Mouse (Mus musculus) megakaryocyte, embryonic 14.5 days (primary cell): Measurements from ENCODE around the gene Ddx25. TPM values are rescaled to one million over a fixed set of nuclear protein-coding genes. Genes with fewer than 3 reads are reported as not detected.

Source experiments
- H3K27me3 ChIP-seq: replicated peaks from 2 replicates; pipeline ENCODE3; 2012; ENCODE audit warnings: inconsistent platforms
- H3K36me3 ChIP-seq: replicated peaks from 2 replicates; pipeline ENCODE3; 2012; ENCODE audit warnings: low read length, inconsistent platforms, mixed read lengths
- H3K4me1 ChIP-seq: 2 replicates; pipeline ENCODE4 v1.6.1; 2012; ENCODE audit warnings: inconsistent platforms
- H3K4me3 ChIP-seq: replicated peaks from 2 replicates; pipeline ENCODE3; 2012; ENCODE audit warnings: moderate library complexity, mild to moderate bottlenecking, inconsistent platforms
- H3K9me3 ChIP-seq: 2 replicates; pipeline ENCODE4 v1.6.1; 2012; ENCODE audit warnings: inconsistent platforms
- FLI1 ChIP-seq: IDR thresholded peaks from 2 replicates; pipeline ENCODE4 v1.6.1; 2012; ENCODE audit warnings: low read length, inconsistent platforms, mixed read lengths
- GATA1 ChIP-seq: IDR thresholded peaks from 3 replicates; pipeline ENCODE4 v1.6.1; 2012; ENCODE audit warnings: mixed read lengths, low read length, inconsistent platforms, borderline replicate concordance
- polyA plus RNA-seq: library from polyadenylated mRNA; stranded (reverse); fragments of >175 nt; gene quantifications from 2 replicates; pipeline ENCODE4 v1.2.3, GENCODE M21; 2012; ENCODE audit warnings: low replicate concordance; ENCODE audit not compliant: insufficient read depth

Gene Ddx25
- polyA plus RNA-seq, 1 experiment, result not detected

DNA sequence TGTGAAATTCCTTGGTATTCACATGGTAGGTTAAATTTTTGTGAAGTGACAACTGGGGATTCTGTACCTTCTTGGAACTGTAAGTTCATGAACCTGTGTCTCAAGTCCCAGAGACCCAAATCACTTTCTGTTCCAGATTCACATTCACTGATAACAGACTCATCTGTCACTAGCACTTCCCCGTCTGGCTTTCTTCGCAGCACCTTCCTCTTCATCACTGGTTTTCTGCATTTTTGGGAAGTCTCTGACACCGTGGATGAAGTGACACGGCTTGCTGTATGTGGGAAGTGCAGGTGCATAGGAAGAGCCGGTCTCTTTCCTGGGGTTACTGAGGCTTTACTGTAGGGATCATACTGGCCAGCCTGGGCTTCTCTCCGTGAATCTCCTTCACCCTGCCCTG is 3.3 kb upstream of the Ddx25 start:
- TF ChIP-seq GATA1 (no peak), FLI1 (no peak)
- Histone ChIP-seq H3K4me3 (no peak overlapping the region), H3K4me1 (peaks cover 35% of the 10 kb centered on the region), H3K27me3 (peaks cover 21% of the 10 kb centered on the region), H3K36me3 (peaks cover 40% of the 10 kb centered on the region), H3K9me3 (0 out of 2 replicates have a peak, but pooled peaks cover 2% of the 10 kb centered on the region)

GRCm38 (mm10) chr9:35561076-35561475 is 2.7 kb upstream of the Ddx25 start:
- Histone ChIP-seq H3K27me3 (peaks cover 24% of the 10 kb centered on the region), H3K9me3 (0 out of 2 replicates have a peak, but pooled peaks cover 2% of the 10 kb centered on the region), H3K36me3 (peaks cover 35% of the 10 kb centered on the region), H3K4me3 (no peak overlapping the region), H3K4me1 (peaks cover 35% of the 10 kb centered on the region)
- TF ChIP-seq FLI1 (no peak), GATA1 (no peak)

- peaks cover 33% of the 10 kb centered on the region for H3K27me3 ChIP-seq
- TF ChIP-seq FLI1 (no peak), GATA1 (no peak)
- peak overlapping the region; percentile 97 for H3K4me3 ChIP-seq
- peaks cover 29% of the 10 kb centered on the region for H3K4me1 ChIP-seq
- H3K36me3 ChIP-seq, result peaks cover 18% of the 10 kb centered on the region
- 0 out of 2 replicates have a peak, but pooled peaks cover 2% of the 10 kb centered on the region for H3K9me3 ChIP-seq
These were observed 922 bp upstream of the Ddx25 start for GRCm38 (mm10) chr9:35559009-35559890.

DNA sequence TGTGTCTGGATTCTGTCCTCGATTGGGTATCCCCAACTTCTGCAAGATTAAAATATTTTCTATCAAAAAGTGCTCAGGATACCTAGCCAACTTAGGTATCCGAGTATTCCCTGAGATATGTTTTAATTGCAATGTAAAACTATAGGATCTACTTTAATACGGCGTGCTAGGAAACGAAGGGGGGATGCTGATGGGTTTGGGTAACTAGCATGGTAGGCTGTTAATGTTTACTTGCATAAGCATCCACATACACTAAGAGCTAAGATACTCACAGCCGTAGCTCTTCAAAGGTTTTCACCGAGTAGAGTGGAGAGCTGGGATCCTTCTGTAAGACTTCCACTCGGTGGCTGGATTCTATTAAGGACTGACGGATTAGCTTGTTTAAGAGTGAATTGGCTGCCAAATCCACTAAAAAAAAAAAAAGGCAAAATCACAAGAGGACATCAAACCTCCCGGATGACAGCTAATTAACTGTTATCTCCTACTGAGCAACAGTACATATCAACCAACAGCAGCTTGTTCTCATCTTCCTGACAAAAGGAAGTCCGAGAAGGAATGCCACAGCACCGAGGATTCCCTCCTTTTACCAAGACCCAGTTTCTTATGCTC is 1.7 kb downstream of the Ddx25 start:
- TF ChIP-seq GATA1 (no peak), FLI1 (no peak)
- H3K27me3 ChIP-seq, result peaks cover 48% of the 10 kb centered on the region
- H3K36me3 ChIP-seq, result peaks cover 7% of the 10 kb centered on the region
- H3K4me1 ChIP-seq, result peaks cover 25% of the 10 kb centered on the region
- no peak overlapping the region for H3K4me3 ChIP-seq
- H3K9me3 ChIP-seq, result 0 out of 2 replicates have a peak, but pooled peaks cover 2% of the 10 kb centered on the region

GRCm38 (mm10) chr9:35548455-35548854 is 9.9 kb downstream of the Ddx25 start:
- TF ChIP-seq FLI1 (no peak), GATA1 (no peak)
- Histone ChIP-seq H3K36me3 (no peaks in the 10 kb centered on the region), H3K9me3 (no peaks in the 10 kb centered on the region), H3K4me1 (peaks cover 24% of the 10 kb centered on the region), H3K4me3 (no peak overlapping the region), H3K27me3 (peaks cover 18% of the 10 kb centered on the region)

GRCm38 (mm10) chr9:35546745-35547144 is 11.6 kb downstream of the Ddx25 start:
- no peak for TF ChIP-seq GATA1
- TF ChIP-seq FLI1, result no peak
- Histone ChIP-seq H3K27me3 (peaks cover 19% of the 10 kb centered on the region), H3K4me1 (peaks cover 24% of the 10 kb centered on the region), H3K9me3 (no peaks in the 10 kb centered on the region), H3K4me3 (peak overlapping the region; percentile 85), H3K36me3 (no peaks in the 10 kb centered on the region)

GRCm38 (mm10) chr9:35545704-35546103 is 12.6 kb downstream of the Ddx25 start:
- Histone ChIP-seq H3K9me3 (no peaks in the 10 kb centered on the region), H3K27me3 (peaks cover 16% of the 10 kb centered on the region), H3K4me3 (no peak overlapping the region), H3K36me3 (no peaks in the 10 kb centered on the region), H3K4me1 (peaks cover 27% of the 10 kb centered on the region)
- TF ChIP-seq FLI1 (no peak), GATA1 (no peak)

GRCm38 (mm10) chr9:35544666-35545065 is 13.7 kb downstream of the Ddx25 start:
- H3K36me3 ChIP-seq, result no peaks in the 10 kb centered on the region
- peaks cover 27% of the 10 kb centered on the region for H3K4me1 ChIP-seq
- H3K27me3 ChIP-seq, result peaks cover 14% of the 10 kb centered on the region
- no peaks in the 10 kb centered on the region for H3K9me3 ChIP-seq
- H3K4me3 ChIP-seq, result no peak overlapping the region
- TF ChIP-seq GATA1, result no peak
- no peak for TF ChIP-seq FLI1

DNA sequence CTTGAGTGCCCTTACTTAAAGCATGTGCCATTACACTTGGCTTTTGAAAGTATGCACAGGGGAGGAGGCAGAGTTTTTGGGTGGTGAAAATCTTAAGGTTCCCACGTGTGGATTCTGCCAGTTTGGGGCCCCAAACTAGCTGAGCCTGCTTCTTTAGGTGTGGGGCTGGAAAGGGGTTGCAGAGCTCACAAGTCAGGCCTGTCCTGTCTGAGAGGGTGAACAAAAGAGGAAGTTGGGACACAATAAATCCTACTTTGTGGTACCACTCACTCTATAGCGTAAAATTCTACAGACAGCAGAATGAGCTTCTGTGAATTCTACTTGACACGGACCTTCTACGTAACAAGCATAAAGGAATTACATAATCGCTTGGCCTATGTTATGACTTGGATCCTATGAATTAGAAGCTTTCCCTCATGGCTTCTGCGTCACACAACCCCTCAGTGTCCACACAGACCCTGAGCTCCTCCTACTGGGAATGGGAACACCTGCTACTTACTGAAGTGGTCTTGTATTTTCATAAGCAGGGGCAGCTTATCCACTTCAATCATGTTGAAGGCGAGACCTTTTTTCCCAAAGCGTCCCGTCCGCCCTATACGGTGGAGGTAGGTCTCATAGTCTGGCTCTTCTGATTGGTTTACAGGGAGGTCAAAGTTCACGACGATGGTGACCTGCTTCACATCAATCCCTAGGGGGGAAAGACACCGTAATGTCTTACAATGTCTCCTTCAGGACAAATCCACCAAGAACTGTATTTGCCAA is 15.0 kb downstream of the Ddx25 start:
- Histone ChIP-seq H3K27me3 (peaks cover 12% of the 10 kb centered on the region), H3K36me3 (no peaks in the 10 kb centered on the region), H3K4me1 (peaks cover 27% of the 10 kb centered on the region), H3K9me3 (no peaks in the 10 kb centered on the region), H3K4me3 (no peak overlapping the region)
- TF ChIP-seq GATA1 (no peak), FLI1 (no peak)

DNA sequence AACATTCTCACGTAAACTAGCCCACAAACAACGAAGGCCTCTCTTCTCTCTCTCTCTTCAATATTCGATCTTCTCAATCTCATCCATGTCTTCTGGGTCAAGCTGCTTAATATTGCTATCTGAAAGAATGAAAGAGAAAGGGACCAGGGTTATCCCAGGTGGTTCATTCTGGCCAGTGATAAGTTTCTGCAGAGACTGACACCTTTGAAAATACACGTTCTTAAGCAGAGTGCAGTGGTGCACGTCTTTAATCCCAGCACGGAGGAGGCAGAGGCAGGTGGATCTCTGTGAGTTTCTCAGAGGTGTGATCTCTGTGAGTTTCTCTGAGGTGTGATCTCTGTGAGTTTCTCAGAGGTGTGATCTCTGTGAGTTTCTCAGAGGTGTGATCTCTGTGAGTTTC is 16.4 kb downstream of the Ddx25 start:
- Histone ChIP-seq H3K4me3 (no peak overlapping the region), H3K36me3 (no peaks in the 10 kb centered on the region), H3K27me3 (peaks cover 11% of the 10 kb centered on the region), H3K4me1 (peaks cover 23% of the 10 kb centered on the region), H3K9me3 (no peaks in the 10 kb centered on the region)
- no peak for TF ChIP-seq FLI1
- no peak for TF ChIP-seq GATA1
